Mouse (Mus musculus) midbrain, postnatal 0 days (tissue): Measurements from ENCODE around the gene Meox1. TPM values are rescaled to one million over a fixed set of nuclear protein-coding genes. Genes with fewer than 3 reads are reported as not detected.

Experiments used
- ATAC-seq: fragments of 200-750 bp; cut with Nextera tagmentation; 2 replicates; pipeline ENCODE4 v1.8.0; 2017; ENCODE audit warnings: moderate number of reproducible peaks, mild to moderate bottlenecking, moderate TSS enrichment, moderate library complexity; ENCODE audit not compliant: low FRiP score
- DNase-seq: peaks from one replicate; pipeline ENCODE4 v3.0.0-alpha.2; 2015; ENCODE audit warnings: low spot score
- H3K27ac ChIP-seq: fragments of 300-500 bp; sonication (generic); 2 replicates; pipeline ENCODE4 v1.5.1; 2014; ENCODE audit warnings: low read depth, mild to moderate bottlenecking, low read length, mixed read lengths
- H3K27me3 ChIP-seq: fragments of 300-500 bp; sonication (generic); 2 replicates; pipeline ENCODE4 v1.6.1; 2014; ENCODE audit warnings: low read length, control low read depth, mixed read lengths; ENCODE audit not compliant: insufficient read depth
- H3K36me3 ChIP-seq: fragments of 300-500 bp; sonication (generic); 2 replicates; pipeline ENCODE4 v1.6.1; 2014; ENCODE audit warnings: low read length, control low read depth, mixed read lengths; ENCODE audit not compliant: insufficient read depth
- H3K4me1 ChIP-seq: fragments of 300-500 bp; sonication (generic); 2 replicates; pipeline ENCODE4 v1.6.1; 2014; ENCODE audit warnings: mild to moderate bottlenecking, control low read depth, antibody characterized with exemption, low read length, mixed read lengths; ENCODE audit not compliant: insufficient read depth
- H3K4me2 ChIP-seq: fragments of 300-500 bp; sonication (generic); 2 replicates; pipeline ENCODE4 v1.6.1; 2014; ENCODE audit warnings: low read depth, mild to moderate bottlenecking, low read length, mixed read lengths; ENCODE audit not compliant: poor library complexity, severe bottlenecking
- H3K4me3 ChIP-seq: fragments of 300-500 bp; sonication (generic); 2 replicates; pipeline ENCODE4 v1.5.1; 2014; ENCODE audit warnings: low read depth, mild to moderate bottlenecking, low read length, moderate library complexity
- H3K9ac ChIP-seq: fragments of 300-500 bp; sonication (generic); replicated peaks from 2 replicates; pipeline ENCODE4 v1.6.1; 2014; ENCODE audit warnings: mild to moderate bottlenecking, low read length, moderate library complexity, mixed read lengths; ENCODE audit not compliant: poor library complexity, severe bottlenecking
- H3K9me3 ChIP-seq: fragments of 300-500 bp; sonication (generic); 2 replicates; pipeline ENCODE4 v1.6.1; 2016; ENCODE audit warnings: low read length, control low read depth
- CTCF ChIP-seq: IDR thresholded peaks from 2 replicates; pipeline ENCODE4 v1.5.1; 2016; ENCODE audit warnings: antibody characterized with exemption, mild to moderate bottlenecking
- WGBS: fragments of 180-500 bp; shearing (Covaris S2); extraction: QIAGEN DNeasy Blood & Tissue Kit; methylation state at CpG from one replicate; pipeline ENCODE4 v1.1.7; 2014; 5-methylcytosine and 5-hydroxymethylcytosine counted together
- polyA plus RNA-seq: library from polyadenylated mRNA; unstranded; fragments of >200 nt; fragmentation: Nextera tagmentation; extraction: Ambion mirVana; gene quantifications from 2 replicates; pipeline ENCODE4 v1.2.1, GENCODE M21; 2015
- total RNA-seq: library from RNA; depleted of rRNA; stranded (reverse); fragments of >200 nt; gene quantifications from 2 replicates; pipeline ENCODE4 v1.2.3, GENCODE M21; 2014

Gene Meox1
- total and polyA plus RNA-seq, 2 experiments from 2014 or later = 0.83 to 1.0 TPM

- no peak for DNase-seq
- H3K27ac ChIP-seq = no peak overlapping the region
- H3K27me3 ChIP-seq = peaks cover 2% of the 10 kb centered on the region; the same call in 1 of the 2 replicates
- TF ChIP-seq CTCF = no peak
- H3K9ac ChIP-seq = no peak overlapping the region
- H3K4me2 ChIP-seq = no peak overlapping the region
- 58% methylated on average over 6 of the region's 6 CpGs for WGBS
- H3K36me3 ChIP-seq = no peaks in the 10 kb centered on the region
- H3K4me1 ChIP-seq = no peaks in the 10 kb centered on the region
- no peak overlapping the region for H3K4me3 ChIP-seq
- ATAC-seq = no peak
- H3K9me3 ChIP-seq = no peaks in the 10 kb centered on the region
Observed at GRCm38 (mm10) chr11:101908777-101909176, 14.6 kb upstream of the Meox1 start.

DNA sequence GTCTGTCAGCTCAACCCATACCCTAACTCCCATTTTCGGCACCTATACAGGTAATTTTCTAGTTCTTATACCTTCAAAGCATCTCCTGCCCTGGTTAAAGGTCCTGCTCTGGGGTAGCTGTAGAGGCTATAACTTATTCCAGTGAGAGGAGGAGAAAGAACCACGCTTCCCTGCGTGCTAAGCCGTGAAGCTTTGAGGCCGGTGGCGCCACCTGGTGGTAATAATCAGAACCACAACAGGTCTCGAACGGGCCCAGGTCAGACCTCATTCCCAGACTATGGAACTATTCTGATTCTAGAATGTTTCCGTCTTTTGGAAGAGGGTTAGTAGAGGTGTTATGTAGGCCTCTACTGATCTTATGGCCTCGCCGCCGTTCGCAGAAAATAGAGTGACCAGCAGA, 10.9 kb upstream of the Meox1 start:
- peak; percentile 94 for TF ChIP-seq CTCF
- ATAC-seq (no peak), DNase-seq (peak; percentile 82)
- no peaks in the 10 kb centered on the region for H3K9me3 ChIP-seq
- H3K4me1 ChIP-seq = no peaks in the 10 kb centered on the region
- no peaks in the 10 kb centered on the region for H3K36me3 ChIP-seq
- H3K9ac ChIP-seq = no peak overlapping the region
- whole genome bisulfite sequencing = 27% methylated on average over 13 of the region's 13 CpGs
- H3K27ac ChIP-seq = no peak overlapping the region
- H3K4me2 ChIP-seq = no peak overlapping the region
- H3K27me3 ChIP-seq = peaks cover 2% of the 10 kb centered on the region; the same call in 1 of the 2 replicates
- no peak overlapping the region for H3K4me3 ChIP-seq

DNA sequence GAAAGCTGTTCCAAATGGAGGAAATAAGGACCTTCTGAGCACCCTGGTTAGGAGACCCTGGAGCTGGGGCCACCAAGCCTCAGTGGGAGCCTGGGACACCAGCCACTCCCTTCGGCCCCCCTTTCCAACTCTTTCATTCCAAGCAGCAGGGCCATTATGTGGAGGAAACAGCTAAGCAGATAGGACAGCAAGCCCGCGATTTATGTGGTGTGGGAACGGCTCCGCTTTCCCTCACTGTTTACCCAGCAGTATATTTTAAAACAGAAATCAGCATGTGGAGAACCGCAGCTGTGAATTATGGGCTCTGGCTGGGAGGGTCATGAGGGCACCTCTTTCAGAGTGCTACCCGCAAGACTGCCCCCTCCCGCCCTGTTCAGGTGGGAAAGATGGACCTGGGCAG, 7.1 kb upstream of the Meox1 start:
- no peak overlapping the region for H3K4me3 ChIP-seq
- TF ChIP-seq CTCF = no peak
- WGBS = 72% methylated on average over 8 of the region's 8 CpGs
- H3K27me3 ChIP-seq = no peaks in the 10 kb centered on the region
- no peaks in the 10 kb centered on the region for H3K4me1 ChIP-seq
- no peak for DNase-seq
- H3K9ac ChIP-seq = no peak overlapping the region
- H3K36me3 ChIP-seq = no peaks in the 10 kb centered on the region
- H3K27ac ChIP-seq = no peak overlapping the region
- no peaks in the 10 kb centered on the region for H3K9me3 ChIP-seq
- no peak for ATAC-seq
- no peak overlapping the region for H3K4me2 ChIP-seq

DNA sequence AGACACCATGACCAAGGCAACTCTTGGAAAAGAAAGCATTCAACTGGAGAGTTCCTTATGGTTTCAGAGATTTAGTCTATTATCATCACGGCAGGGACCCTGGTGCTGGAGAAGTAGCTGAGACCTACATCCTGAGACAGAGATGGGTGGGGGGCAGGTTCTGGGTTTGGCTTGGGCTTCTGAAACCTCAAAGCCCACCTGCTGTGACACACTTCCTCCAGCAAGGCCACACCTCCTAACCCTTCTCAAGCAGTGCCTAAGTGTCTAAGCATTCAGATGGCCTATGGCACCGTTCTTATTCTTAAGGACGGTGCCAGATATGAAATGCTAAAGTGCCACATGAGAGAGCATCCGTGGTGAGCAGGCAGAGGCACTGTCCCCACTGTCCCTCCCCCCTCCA, 4.2 kb upstream of the Meox1 start:
- no peak for DNase-seq
- no peak for TF ChIP-seq CTCF

GRCm38 (mm10) chr11:101896546-101897361, 2.6 kb upstream of the Meox1 start:
- Histone ChIP-seq H3K9ac (no peak overlapping the region), H3K4me2 (no peak overlapping the region), H3K27ac (no peak overlapping the region), H3K27me3 (peaks cover 4% of the 10 kb centered on the region; the same call in 1 of the 2 replicates), H3K4me3 (no peak overlapping the region), H3K36me3 (no peaks in the 10 kb centered on the region), H3K4me1 (no peaks in the 10 kb centered on the region), H3K9me3 (no peaks in the 10 kb centered on the region)
- ATAC-seq = no peak
- no peak for DNase-seq
- 49% methylated on average over 11 of the region's 13 CpGs for WGBS
- no peak for TF ChIP-seq CTCF

More for the DNA sequence above, 4.2 kb upstream of the Meox1 start:
- H3K27me3 ChIP-seq = peaks cover 4% of the 10 kb centered on the region; the same call in 1 of the 2 replicates
- WGBS = 89% methylated on average over 4 of the region's 4 CpGs
- no peaks in the 10 kb centered on the region for H3K4me1 ChIP-seq
- ATAC-seq = no peak
- no peak overlapping the region for H3K4me3 ChIP-seq
- H3K36me3 ChIP-seq = no peaks in the 10 kb centered on the region
- no peaks in the 10 kb centered on the region for H3K9me3 ChIP-seq
- no peak overlapping the region for H3K27ac ChIP-seq
- H3K4me2 ChIP-seq = no peak overlapping the region
- no peak overlapping the region for H3K9ac ChIP-seq

DNA sequence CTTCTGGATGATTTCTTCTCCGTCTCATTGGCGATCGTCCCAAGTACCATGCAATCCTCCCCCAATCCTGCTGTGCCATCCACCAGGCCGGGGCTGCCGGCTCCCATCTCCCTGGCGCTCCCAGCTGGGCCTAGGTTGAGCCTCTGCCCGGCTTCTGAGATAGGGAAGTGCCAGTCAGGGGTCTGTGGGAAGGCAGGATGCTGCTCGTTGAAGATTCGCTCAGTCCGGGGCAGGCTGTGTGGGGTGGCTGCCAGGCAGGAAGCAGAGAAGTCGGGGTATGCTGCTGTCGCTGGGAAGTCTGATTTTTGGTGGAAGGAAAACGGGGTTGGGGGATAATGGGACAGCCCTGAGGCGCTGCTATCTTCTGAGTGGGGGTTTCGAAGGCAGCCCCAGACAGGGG, 614 bp downstream of the Meox1 start:
- TF ChIP-seq CTCF = no peak
- Histone ChIP-seq H3K4me1 (peaks cover 7% of the 10 kb centered on the region; the same call in 1 of the 2 replicates), H3K27me3 (peaks cover 4% of the 10 kb centered on the region; the same call in 1 of the 2 replicates), H3K9ac (no peak overlapping the region), H3K9me3 (no peaks in the 10 kb centered on the region), H3K27ac (no peak overlapping the region), H3K4me3 (no peak overlapping the region), H3K36me3 (no peaks in the 10 kb centered on the region), H3K4me2 (no peak overlapping the region)
- DNase-seq (no peak), ATAC-seq (no peak)
- WGBS = 39% methylated on average over 15 of the region's 15 CpGs
